Mouse (Mus musculus) liver, embryonic 14.5 days (tissue): ENCODE results near the gene Ect2l.

Experiments used
- CTCF ChIP-seq: IDR thresholded peaks from 2 replicates; pipeline ENCODE4 v1.5.1; 2016; ENCODE audit warnings: antibody characterized with exemption, low read depth, control low read depth
- EP300 ChIP-seq: IDR thresholded peaks from 2 replicates; pipeline ENCODE4 v1.6.1; 2016; ENCODE audit warnings: antibody characterized with exemption, low read depth

- TF ChIP-seq EP300 (no peak), CTCF (no peak)
Observed at GRCm38 (mm10) chr10:18224386-18224785, 13.7 kb upstream of the Ect2l start.
